Mouse (Mus musculus) left cerebral cortex, postnatal 4 days (tissue): Measurements from ENCODE around the gene Ahr. TPM values are rescaled to one million over a fixed set of nuclear protein-coding genes. Genes with fewer than 3 reads are reported as not detected.

Experiments
- DNase-seq: peaks from one replicate; pipeline ENCODE4 v3.0.0-alpha.2; 2022
- intact Hi-C: fragments of 180-260 bp; cut with DNase I; formaldehyde crosslinking; loops from one replicate; pipeline ENCODE4 v1.15.1; 2025
- total RNA-seq, 2 experiments: library from RNA; stranded (reverse); gene quantifications; 2 replicates each; pipeline ENCODE4 v1.2.3; 2021

The Ahr gene
- 10 to 100 TPM in 1 of 2 experiments, 1 to 10 TPM in 1; 8.8 to 11.5 TPM for total RNA-seq

DNA sequence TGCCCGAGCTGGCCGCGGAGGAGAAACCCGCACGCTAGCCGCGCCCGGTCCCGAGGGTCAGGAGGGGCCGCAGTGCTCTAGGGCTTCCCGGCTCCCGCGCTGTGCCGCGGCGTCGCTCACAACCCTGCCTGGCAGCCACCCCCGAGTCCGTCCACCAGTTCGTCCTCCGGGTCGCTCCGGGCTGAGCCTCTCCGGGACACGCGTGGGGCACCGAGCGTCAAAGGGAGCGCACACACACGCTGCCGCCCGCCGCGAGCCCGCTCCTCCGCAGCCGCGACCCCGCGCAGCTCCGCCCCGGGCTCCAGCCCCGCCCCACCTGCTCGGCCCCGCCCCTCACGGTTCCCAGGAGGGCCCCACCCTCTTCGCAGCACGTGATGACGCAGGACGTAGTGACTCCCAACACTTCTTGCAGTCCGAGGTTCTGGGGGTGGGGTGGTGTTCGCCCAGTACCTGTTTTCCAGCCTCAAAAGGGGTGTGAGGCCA lies at the start of gene Ahr:
Gene Ahr (minus strand): TSS at position 285 of the 483 bp plus-strand sequence.
- intact Hi-C loops: loop anchor here (5.0 kb wide), 2 partner anchors 227 to 298 kb away; no protein-coding TSS in a partner anchor
- DNase-seq: peak; percentile 82

DNA sequence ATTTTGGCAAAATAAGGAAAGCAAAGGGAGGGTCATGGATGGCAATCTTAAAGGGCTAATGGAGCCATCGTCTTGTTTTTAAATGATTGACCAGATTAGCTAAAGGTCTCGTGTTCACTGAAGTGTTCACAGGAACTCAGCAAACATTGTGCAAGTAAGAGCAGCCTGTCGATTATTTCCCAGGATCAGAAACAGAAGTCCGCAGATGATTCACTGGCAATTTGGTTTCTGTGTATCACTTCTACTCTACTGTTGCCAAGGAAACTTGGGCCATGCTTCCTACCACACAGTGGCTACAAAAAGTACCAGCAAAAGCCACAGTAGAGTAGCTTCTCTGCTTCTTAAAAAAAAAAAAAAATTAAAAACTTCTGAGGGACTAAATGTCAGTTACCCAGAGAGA lies 44.0 kb upstream of the Ahr start:
- no peak for DNase-seq
- intact Hi-C loops: no loop called here

DNA sequence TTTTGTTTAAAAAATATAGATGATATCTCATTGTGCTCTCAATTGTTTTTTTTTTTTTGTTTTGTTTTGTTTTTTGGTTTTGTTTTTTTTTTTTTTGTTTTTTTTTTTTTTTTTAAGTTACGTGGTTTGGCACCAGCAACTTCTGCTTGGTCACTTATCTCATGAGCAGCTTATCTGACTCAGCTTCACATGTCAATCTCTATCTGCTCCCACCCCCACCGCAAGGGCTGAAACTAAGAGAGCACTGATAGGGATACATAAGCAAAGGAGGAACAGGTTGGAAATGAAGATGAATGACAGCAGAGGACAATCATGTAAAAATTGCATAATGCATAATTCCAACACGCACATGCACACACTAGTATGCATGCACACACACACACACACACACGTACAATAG lies 41.3 kb upstream of the Ahr start:
- intact Hi-C loops: no loop called here
- DNase-seq: no peak

DNA sequence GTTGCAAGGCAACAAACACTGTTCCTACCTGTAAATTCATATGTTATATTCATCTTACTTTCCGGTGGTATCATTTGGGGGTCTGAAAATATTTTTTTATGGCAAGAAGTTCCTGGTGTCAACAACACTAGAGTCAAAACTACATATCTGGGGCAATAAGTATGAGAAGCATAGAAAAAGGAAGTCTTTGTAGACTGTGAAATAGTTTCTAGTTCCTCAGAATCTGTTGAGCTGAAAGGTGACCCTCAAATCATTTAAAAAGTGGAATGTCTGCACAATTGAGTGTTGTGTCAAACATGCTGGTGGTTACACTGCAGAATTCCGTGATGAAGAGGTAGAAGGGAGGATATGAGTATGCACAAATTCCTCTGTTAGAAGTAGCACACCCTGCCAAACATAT lies 38.9 kb upstream of the Ahr start:
- intact Hi-C loops: no loop called here
- no peak for DNase-seq

DNA sequence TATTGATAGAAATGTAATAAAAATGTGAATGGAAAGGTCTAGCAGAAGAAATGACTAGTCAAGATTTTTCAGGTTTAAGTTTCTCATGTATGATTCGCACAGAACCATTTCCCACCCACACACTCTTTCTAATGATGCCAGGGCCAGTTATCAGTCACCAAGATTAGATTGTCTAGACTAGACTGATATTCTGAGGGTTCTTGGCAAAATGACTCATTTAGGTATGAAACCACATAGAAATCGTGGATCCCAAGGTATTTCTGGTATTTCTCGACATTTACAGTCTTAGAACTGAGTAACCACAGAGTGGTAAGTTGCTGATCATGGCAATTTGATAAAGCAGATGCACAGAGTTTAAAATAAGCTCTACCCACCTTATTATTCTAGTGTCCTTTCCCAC lies 28.0 kb upstream of the Ahr start:
- DNase-seq: no peak

DNA sequence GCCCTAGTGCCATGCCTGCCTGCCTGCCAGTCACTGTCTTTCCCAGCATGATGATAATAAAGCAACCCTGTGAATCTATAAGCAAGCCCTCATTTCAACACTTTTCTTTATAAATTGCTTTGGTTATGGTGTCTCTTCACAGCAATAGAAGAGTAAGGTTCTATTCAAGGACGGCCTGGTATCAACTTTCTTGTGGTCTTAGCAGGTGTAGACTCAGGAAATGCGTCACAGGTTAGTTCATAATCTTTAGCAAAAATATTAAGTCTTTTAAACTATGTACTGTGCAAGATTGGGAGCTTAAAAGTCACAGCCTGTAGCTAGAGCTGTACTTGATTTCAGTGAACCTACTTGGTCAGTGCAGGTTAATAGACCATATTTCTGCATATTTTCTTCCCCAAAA lies 24.0 kb upstream of the Ahr start:
- intact Hi-C loops: no loop called here
- no peak for DNase-seq

More for the DNA sequence above, 28.0 kb upstream of the Ahr start:
- intact Hi-C loops: no loop called here

DNA sequence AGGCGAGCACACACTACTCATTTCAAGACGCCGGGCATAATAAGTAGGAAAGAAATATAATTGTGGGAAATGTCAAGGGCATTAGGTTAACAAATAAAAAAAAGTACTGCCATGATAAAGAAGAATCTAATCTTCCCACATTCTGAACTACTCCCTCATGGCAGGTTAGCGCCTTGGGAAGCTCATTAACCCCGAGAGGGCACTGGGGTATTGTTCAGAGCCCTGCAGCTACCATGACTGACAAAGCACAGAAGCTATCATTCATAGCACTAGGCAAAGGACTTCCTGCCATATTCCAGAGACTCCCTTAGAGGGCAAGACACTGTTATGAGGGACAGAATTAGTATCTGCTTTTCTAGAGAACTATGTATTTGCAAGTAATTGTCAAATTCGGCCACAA lies 21.1 kb upstream of the Ahr start:
- intact Hi-C loops: no loop called here
- DNase-seq: no peak

DNA sequence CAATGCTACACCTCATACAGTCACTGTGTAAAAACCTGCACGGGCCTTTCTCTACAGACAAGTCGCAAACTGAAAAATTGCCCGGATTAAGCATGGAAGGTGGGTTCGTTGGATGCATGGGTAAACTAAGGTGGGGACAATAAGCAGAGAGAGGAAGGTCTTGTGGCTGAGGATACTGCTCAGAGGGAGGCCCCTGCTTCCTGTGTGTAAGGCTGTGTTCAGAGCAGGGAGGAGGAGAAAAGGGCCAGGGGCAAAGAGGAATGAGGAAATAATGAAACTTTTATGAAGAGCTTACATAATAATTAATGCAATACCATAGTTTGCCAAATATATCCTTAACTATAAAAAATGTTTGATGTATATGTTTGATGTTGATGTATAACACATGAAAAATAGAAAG lies 19.5 kb upstream of the Ahr start:
- no peak for DNase-seq
- intact Hi-C loops: no loop called here

DNA sequence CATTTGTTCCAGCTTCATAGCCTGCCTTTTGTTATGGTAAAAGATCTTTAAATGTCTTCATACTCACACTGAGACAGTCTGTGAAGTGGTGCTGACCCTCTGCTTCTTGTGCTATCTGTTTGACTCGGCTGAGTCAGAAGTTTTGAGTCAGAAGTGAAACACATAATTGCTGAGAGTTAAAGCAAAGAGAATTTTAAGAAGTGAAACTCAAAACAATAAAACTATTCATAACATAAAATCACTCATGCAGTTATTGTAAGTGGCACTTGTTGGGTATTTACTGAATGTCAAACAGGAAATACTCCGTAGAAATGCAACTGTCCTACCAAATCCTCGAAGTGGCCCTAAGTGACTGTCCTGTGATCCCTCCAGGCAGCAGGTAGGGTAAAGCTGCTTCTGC lies 18.3 kb upstream of the Ahr start:
- intact Hi-C loops: no loop called here
- no peak for DNase-seq

DNA sequence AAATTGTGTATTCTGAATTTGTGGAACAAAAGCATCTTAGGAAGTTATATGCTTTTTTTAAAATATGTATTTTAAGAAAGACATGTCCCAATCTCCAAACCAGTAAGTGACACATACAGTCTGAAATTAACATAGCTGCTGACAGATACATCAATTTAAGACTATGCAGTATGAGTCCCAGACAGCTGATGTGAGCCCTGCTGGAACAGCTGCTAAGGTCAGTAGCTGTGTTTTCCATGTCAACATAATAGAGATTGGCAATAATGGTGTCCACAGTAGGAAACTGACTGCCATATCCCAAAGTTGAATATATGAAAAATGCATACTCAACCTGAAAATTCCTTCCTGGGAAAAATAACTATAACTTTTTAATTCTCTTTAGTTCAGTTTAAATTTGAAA lies 15.5 kb upstream of the Ahr start:
- intact Hi-C loops: no loop called here
- no peak for DNase-seq

DNA sequence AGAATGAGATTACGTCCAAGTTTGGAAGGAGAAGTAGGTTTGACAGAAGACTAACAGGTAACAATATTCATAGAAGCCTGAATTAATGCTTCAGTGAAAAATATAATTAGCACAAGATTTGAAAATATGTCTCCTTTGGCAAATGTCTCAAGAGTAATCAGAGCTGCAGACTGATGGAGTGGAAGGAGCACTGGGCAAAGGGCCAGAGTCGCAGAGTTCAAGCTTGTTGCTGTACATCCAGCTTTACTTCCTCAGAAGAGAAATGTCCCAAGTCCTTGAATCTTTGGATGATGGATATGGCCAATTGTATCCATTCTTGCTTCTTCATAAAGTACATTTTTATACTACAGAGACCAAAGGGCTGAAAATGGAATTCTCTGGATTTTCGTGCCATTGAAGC lies 8.0 kb upstream of the Ahr start:
- DNase-seq: peak; percentile 64
- intact Hi-C loops: no loop called here

DNA sequence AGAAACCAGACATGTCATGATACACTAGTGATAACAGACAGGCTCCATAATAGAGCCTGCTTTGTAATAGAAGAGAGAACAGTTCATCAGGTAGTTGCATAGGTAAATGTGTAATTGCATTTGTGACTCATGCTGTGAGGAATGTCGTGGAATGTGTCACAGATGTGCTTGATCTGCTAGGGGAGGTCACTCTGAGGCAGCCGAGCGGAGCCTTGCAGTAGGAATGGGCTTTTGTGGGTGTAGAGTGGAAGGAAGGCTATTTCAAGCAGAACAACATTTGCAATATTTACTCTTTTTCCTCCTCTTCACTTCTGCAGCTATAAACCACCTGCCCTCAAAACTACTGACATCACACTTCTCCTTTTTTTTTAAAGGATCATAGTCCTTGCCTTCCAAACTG lies 4.0 kb upstream of the Ahr start:
- DNase-seq: no peak
- intact Hi-C loops: no loop called here

DNA sequence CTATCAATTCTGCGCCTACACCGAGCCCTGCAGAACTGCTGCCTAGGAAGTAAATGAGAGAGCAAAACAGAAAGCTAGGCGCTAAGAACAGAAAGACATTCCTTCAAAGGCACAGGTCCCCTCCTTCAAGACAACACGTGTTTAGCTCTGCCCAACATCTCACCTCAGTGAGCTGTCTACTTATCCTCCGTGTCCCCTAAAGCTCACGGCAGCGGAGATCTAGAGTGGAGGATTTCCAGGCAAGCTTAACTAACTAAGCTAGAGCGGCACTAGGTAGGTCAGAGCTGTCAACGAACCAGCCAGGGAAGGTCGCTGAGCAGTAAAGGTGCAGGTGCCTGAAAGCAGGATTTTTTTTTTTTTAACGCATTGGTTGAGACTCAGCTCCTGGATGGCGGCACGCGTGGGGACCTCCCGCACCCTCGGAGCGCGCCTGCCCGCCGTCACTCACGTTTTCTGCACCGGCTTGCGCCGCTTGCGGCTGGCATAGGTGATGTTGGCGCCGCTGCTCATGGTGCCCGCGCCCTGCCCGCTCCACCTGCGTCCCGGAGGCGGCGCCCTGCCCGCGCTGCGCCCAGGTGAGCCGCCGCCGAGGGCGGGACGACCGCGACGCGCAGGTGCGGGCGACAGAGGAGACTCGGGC lies 604 bp downstream of the Ahr start:
- intact Hi-C loops: loop anchor here (5.0 kb wide), 2 partner anchors 227 to 298 kb away; no protein-coding TSS in a partner anchor

DNA sequence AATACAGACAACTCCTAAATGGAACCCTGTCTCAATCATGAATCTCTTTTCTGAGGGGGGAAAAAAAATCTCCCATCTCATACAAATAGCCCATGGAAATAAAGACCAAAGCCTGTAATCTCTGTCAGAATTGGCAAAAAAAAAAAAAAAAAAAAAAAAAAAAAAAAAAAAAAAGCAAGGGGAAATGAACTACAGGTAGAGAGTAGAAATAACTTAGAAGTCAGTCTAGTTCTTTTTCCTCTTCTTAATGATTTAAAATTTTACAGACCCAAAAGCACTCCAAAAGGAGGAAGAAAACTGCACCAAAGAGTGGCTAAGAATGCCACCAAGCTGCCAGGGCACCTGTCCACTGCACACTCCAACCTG lies 1.1 kb downstream of the Ahr start:
- intact Hi-C loops: loop anchor here (5.0 kb wide), 2 partner anchors 226 to 299 kb away; no protein-coding TSS in a partner anchor
- DNase-seq: no peak

More for the DNA sequence above, 604 bp downstream of the Ahr start:
- DNase-seq: peak; percentile 18

DNA sequence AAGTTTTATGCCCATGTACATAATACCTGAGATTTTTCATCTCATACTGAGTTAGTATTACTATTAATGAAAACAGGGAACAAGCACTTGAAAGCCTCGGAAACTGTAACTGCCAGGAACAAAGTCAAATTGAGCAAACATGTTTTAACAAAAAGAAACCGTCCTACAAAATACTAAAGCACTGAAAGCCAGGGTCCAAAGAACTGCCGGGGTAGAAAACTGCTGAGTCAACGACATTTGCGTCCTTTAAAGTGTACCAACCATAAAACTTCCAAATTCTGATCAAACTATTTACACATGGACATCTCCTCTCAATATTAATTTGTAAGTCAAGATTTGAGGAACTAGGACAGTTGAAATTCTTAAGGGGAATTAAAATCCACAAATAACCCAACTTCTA lies 1.7 kb downstream of the Ahr start:
- intact Hi-C loops: loop anchor here (5.0 kb wide), 2 partner anchors 226 to 299 kb away; no protein-coding TSS in a partner anchor
- no peak for DNase-seq

DNA sequence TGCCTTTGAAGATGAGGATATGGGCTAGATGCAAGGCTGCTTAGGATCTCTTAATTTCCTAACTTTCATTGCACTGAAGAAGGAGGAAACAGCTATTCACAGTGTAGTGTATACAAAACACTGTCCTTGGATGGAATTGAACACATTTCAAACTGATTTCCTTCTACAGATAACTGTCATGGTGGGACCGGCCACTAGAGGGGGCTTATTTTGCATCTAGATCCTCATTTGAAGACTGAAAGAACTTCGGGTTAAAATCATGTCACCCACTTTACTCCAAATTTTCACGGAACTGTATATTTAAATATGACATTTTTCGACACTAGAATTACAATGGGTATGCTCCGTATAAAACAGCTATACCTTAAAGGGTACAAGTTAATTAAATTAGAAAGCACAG lies 2.7 kb downstream of the Ahr start:
- peak; percentile 68 for DNase-seq
- intact Hi-C loops: loop anchor here (5.0 kb wide), 2 partner anchors 225 to 300 kb away; no protein-coding TSS in a partner anchor

DNA sequence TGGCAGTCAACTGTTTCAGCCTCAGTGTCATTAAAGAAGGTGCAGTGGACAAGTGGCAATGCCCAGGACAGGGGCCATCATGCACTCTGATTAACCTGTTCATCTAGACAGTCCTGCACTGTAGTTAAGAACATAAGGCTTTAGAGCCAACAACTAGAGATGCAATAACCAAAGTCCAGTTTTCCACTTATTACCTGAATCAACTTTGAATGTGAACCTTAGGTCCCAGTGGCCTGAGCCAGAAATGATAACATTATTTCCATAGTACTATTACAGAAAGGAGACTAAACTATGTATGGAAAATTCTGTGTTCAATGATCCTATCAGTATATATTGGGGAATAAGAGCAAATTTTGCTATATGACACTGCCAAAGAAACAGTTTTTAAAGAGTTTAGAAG lies 4.3 kb downstream of the Ahr start:
- intact Hi-C loops: loop anchor here (5.0 kb wide), 2 partner anchors 223 to 302 kb away; no protein-coding TSS in a partner anchor
- DNase-seq: no peak

DNA sequence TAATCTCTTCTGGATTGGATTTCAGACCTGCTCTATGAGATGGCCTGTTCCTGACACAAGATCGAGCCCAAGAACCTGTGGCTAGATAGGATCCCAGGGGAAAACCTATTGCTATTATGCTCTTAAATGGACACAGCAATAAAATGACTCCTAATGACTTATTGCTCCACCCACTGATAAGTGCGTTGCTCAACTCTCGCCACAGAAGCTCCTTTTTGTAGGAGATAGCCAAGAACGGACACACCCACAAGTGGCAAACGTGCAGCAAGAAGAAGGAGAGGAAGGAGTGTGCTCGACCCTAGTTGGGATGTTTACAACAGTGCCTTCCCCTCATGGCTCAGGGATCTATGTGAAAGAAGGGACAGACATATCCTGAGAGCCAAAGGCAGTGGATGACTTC lies 7.4 kb downstream of the Ahr start:
- intact Hi-C loops: no loop called here
- DNase-seq: no peak

DNA sequence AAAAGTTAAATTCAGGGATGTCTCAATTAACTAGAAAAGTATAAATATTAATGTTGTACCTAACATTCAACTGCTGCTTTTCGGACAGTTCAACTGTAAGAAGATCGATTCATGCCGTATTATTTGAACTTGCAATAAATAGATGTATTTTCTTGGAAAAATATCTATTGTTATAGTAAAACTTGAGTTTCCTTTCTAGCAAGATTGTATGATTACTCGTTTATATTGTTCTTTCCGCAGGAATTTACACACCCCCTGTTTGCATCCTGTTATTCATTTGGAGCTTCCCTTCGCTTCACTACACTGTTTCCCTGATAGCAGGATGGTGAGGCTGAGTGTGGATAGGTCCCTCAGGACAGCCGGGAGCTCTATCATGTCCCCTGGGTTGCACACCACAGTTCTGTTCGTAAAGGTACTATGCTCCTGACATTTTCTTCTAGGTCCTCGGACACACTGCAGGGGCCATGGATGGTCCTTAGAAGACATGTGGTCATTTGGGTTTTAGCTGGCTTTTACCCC lies 12.2 kb downstream of the Ahr start:
- intact Hi-C loops: no loop called here
- DNase-seq: no peak

DNA sequence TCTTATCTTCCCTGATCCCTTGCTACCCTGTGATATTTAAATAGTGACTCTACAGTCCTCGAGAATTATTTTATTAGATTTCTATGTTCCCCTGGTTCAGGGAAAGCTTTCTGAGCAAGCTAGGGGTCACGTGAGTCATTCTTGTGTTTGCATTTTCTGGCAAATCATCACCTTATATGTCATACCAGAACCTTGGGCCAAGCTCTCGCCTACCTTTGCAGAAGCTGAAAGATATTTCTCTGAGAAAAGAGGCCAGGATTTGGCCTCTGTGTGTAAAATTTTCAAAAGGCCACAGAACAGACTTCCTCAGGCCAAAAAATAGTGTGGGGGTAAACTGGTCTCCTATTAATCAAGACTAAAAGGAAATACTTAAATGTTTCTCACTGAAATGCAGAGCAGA lies 19.2 kb downstream of the Ahr start:
- intact Hi-C loops: no loop called here
- no peak for DNase-seq

DNA sequence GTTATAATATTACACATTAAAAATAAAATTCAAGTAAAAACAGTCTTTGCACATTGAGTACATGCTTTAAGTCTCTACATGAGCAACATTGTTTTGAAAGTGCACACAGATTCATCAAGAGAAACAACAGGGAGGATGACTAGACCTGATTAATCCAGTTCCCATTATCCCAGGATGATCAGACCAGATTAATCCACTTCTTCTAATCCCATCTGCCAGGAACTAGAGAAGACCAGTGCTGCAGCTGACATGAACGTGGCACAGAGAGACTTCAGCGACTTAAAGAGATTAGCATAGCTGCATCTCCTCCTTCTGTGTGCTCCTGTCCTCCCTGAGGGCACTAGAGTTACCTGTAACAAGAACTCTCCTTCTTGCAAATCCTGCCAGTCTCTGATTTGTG lies 20.2 kb downstream of the Ahr start:
- DNase-seq: no peak
- intact Hi-C loops: no loop called here

DNA sequence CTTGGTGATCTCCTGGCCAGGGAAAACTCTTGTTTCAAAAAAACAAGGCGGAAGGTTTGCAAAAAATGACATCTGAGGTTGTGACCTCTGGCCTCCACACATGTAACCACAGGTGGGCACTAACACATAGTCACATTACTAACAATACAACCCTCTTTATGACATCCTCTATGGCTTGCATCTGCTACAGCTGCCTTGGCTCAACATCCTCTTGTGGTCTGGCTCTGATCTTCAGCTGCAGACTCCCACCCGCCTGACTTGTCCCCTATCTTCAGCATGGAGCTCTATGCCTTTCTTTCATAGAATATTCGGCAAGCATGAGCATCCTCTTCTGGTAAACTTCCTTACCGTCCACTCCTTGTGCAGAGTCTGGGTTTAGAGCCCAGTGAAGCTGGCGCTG lies 24.1 kb downstream of the Ahr start:
- intact Hi-C loops: no loop called here
- DNase-seq: no peak

DNA sequence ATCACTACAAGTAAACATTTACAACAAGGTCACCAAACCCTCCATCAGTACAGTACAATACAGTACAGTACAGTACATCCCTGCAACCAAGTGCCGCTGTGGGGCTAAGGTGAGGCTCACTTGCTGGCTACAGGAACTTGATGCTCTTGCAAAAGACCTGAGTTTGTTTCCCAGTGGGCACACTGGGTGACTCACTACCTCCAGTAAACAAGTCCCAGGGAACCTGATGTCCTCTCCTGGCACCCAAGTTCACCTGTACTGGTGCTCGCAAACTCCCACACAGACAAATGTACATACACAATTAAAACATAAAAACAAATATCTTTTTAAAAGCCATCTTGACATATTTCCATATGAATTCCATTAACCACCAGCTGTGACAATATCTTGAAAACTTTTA lies 28.5 kb downstream of the Ahr start:
- intact Hi-C loops: no loop called here
- no peak for DNase-seq
